Mouse (Mus musculus): ENCODE data around the gene Gm13276.
"Not testable (repeated sequence)": the region's sequence is repeated elsewhere in the genome, so short reads cannot be mapped to it uniquely, and the experiment has no call there.

The Gm13276 gene

DNA sequence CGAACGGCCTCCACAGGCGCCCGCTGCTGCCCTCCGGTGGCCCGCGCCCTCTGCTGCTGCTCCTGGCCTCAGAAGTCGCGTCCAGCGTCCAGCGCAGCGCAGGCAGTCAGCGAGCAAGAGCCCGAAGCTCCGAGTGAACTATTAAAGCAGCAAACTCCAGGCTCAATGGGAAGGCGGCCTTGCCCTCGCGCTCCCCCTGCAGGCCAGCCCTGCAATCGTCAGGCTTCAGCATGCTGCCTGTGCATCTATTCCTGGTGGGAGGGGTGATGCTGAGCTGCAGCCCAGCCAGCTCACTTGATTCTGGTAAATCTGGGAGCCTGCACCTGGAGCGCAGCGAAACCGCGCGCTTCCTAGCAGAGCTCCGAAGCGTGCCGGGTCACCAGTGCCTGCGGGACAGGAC is 2.9 kb downstream of the Gm13276 start, which contains the start of gene Gm13277:
Gene Gm13277, plus strand, starts transcription at position 231 of the 400 bp plus-strand sequence.
- not testable (repeated sequence) for DNase-seq

DNA sequence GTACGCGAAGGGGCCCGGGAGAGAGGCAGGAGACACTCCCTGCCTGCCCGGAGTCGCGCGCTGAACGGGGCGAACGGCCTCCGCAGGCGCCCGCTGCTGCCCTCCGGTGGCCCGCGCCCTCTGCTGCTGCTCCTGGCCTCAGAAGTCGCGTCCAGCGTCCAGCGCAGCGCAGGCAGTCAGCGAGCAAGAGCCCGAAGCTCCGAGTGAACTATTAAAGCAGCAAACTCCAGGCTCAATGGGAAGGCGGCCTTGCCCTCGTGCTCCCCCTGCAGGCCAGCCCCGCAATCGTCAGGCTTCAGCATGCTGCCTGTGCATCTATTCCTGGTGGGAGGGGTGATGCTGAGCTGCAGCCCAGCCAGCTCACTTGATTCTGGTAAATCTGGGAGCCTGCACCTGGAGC is 5.7 kb downstream of the Gm13276 start, which contains the start of gene Gm13278:
Gene Gm13278, plus strand, starts transcription at position 301 of the 400 bp plus-strand sequence.
- DNase-seq: not testable (repeated sequence)

DNA sequence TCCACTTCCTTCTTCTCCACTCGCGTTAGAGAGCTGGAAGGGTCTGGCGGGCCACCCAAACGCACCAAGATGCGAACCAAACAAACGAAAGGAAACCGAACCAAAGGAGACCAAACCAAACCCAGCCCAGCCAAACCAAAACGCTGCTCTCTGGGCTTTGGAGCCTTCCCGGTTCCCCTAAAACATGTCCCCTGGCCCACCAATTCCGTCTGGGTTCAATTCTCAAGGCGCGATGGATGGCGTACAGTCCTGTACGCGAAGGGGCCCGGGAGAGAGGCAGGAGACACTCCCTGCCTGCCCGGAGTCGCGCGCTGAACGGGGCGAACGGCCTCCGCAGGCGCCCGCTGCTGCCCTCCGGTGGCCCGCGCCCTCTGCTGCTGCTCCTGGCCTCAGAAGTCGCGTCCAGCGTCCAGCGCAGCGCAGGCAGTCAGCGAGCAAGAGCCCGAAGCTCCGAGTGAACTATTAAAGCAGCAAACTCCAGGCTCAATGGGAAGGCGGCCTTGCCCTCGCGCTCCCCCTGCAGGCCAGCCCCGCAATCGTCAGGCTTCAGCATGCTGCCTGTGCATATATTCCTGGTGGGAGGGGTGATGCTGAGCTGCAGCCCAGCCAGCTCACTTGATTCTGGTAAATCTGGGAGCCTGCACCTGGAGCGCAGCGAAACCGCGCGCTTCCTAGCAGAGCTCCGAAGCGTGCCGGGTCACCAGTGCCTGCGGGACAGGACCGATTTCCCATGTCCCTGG is 8.6 kb downstream of the Gm13276 start, which contains the start of gene Gm13275:
Gene Gm13275, plus strand, starts transcription at position 552 of the 740 bp plus-strand sequence.
- not testable (repeated sequence) for DNase-seq

DNA sequence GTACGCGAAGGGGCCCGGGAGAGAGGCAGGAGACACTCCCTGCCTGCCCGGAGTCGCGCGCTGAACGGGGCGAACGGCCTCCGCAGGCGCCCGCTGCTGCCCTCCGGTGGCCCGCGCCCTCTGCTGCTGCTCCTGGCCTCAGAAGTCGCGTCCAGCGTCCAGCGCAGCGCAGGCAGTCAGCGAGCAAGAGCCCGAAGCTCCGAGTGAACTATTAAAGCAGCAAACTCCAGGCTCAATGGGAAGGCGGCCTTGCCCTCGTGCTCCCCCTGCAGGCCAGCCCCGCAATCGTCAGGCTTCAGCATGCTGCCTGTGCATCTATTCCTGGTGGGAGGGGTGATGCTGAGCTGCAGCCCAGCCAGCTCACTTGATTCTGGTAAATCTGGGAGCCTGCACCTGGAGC is 11.6 kb downstream of the Gm13276 start, which contains the start of gene Gm13279:
Gene Gm13279, plus strand, starts transcription at position 301 of the 400 bp plus-strand sequence.
- DNase-seq: not testable (repeated sequence)

DNA sequence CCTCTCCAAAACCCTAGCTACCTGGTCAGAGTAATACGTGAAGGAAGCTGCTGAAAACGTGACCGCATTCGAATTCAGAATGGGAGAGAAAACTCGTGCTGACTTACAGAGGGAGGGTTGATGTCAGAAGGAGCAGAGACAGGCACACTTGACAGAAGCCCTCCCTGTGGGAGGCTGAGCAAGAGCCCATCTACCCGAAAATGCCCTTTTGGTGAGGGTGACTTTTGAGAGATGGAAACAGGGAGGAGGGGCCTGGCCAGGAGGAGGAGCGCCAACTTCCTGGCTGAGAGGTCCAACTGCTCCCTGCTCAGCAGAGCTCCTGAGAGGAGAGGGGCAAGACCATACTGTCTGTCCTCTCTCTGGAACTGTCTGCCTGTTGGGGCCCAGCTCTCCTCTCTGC is 13.9 kb downstream of the Gm13276 start, which contains the start of gene Gm13285:
Gene Gm13285, plus strand, starts transcription at position 301 of the 400 bp plus-strand sequence.
- not testable (repeated sequence) for DNase-seq

- DNase-seq: not testable (repeated sequence)
Observed at GRCm38 (mm10) chr4:88802954-88803353, 17.4 kb downstream of the Gm13276 start, which contains the start of gene Gm13287. Gm13287 (plus strand) TSS chr4:88803254.

DNA sequence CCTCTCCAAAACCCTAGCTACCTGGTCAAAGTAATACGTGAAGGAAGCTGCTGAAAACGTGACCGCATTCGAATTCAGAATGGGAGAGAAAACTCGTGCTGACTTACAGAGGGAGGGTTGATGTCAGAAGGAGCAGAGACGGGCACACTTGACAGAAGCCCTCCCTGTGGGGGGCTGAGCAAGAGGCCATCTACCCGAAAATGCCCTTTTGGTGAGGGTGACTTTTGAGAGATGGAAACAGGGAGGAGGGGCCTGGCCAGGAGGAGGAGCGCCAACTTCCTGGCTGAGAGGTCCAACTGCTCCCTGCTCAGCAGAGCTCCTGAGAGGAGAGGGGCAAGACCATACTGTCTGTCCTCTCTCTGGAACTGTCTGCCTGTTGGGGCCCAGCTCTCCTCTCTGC is 19.7 kb downstream of the Gm13276 start, which contains the start of gene Gm13288:
Gene Gm13288, plus strand, starts transcription at position 301 of the 400 bp plus-strand sequence.
- not testable (repeated sequence) for DNase-seq

GRCm38 (mm10) chr4:88805761-88806160 is 20.3 kb downstream of the Gm13276 start:
- not testable (repeated sequence) for DNase-seq

GRCm38 (mm10) chr4:88815928-88816327 is 30.4 kb downstream of the Gm13276 start, which contains the start of gene Ifna7:
Ifna7 (plus strand) TSS chr4:88816228.
- no peak for DNase-seq

GRCm38 (mm10) chr4:88819659-88820058 is 34.1 kb downstream of the Gm13276 start, which contains the start of gene Ifna11:
Ifna11 (plus strand) TSS chr4:88819959.
- no peak for DNase-seq

- DNase-seq: no peak
Observed at GRCm38 (mm10) chr4:88822995-88823394, 37.5 kb downstream of the Gm13276 start.

DNA sequence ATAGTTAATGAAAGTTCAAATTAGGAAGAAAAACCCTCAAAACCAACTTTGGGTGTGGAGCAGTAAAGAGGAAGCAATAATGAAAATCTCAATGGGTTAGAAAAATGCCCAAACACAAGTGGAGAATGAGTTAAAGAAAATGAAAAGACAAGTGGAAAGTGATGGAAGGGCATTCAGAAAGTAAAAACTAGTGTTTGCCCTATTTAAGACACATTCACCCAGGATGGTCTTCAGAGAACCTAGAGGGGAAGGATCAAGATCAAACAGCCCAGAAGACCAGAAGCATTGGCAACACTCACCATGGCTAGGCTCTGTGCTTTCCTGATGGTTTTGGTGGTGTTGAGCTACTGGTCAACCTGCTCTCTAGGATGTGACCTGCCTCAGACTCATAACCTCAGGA is 41.6 kb downstream of the Gm13276 start, which contains the start of gene Ifna6:
Gene Ifna6, plus strand, starts transcription at position 301 of the 400 bp plus-strand sequence.
- not testable (repeated sequence) for DNase-seq

DNA sequence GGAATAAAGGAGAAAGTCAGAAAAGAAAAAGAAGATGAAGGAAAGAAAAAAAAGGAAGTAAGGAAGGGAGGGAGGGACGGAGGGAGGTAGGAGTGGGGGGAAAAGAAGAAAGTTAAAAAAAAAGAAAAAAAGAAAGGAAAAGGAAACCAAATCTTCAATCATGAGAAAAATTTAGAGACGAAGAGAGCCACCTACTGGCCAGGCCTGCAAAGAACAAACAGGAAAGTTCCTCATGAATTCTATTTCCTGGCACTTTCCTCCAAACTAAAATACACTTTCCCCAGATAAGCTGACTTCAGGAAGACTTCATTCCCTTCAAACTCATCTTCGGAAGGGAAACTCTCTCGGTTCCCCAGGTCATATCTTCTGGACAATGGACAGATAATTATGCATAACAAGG is 45.0 kb downstream of the Gm13276 start:
- DNase-seq: no peak

GRCm38 (mm10) chr4:88835225-88835624 is 49.7 kb downstream of the Gm13276 start, which contains the start of gene Ifna5:
Ifna5 (plus strand) TSS chr4:88835525.
- DNase-seq: not testable (repeated sequence)
